Mouse (Mus musculus): ENCODE results near the gene Isl1. TPM values are rescaled to one million over a fixed set of nuclear protein-coding genes. Genes with fewer than 3 reads are reported as not detected.

Gene Isl1
- polyA plus RNA-seq, 1 experiment from 2014 or later: 0.13 TPM

- 0 out of 2 replicates have a peak, but pooled peaks have one; percentile 21 for ATAC-seq (replicated peaks; ENCODE audit: low FRiP score, low read depth)
- TF ChIP-seq CTCF (IDR thresholded peaks at IDR 0.05; ENCODE audit: low read depth): no peak
- Histone ChIP-seq H3K27ac (no peak overlapping the region), H3K4me2 (ENCODE audit: low read length) (no peak overlapping the region), H3K27me3 (ENCODE audit: insufficient read depth, low read length) (peaks cover 88% of the 10 kb centered on the region), H3K36me3 (ENCODE audit: insufficient read depth, low read length) (no peaks in the 10 kb centered on the region), H3K9me3 (replicated peaks; ENCODE audit: low read length) (no peaks in the 10 kb centered on the region), H3K4me1 (replicated peaks; ENCODE audit: insufficient read depth, low read length) (no peaks in the 10 kb centered on the region), H3K9ac (ENCODE audit: low read depth, low read length) (no peak overlapping the region), H3K4me3 (replicated peaks; ENCODE audit: low read depth, low read length) (no peak overlapping the region)
- DNase-seq (ENCODE audit: low spot score): no peak
- WGBS: 2% methylated on average over 33 of the region's 33 CpGs
Measured at GRCm38 (mm10) chr13:116297048-116297811, 12.3 kb downstream of the Isl1 start.

GRCm38 (mm10) chr13:116295401-116295800 lies 14.1 kb downstream of the Isl1 start:
- Histone ChIP-seq H3K9ac (ENCODE audit: low read depth, low read length) (no peak overlapping the region), H3K9me3 (replicated peaks; ENCODE audit: low read length) (no peaks in the 10 kb centered on the region), H3K4me3 (replicated peaks; ENCODE audit: low read depth, low read length) (no peak overlapping the region), H3K4me2 (ENCODE audit: low read length) (no peak overlapping the region), H3K27ac (no peak overlapping the region), H3K36me3 (ENCODE audit: insufficient read depth, low read length) (no peaks in the 10 kb centered on the region), H3K27me3 (ENCODE audit: insufficient read depth, low read length) (peaks cover 77% of the 10 kb centered on the region), H3K4me1 (replicated peaks; ENCODE audit: insufficient read depth, low read length) (no peaks in the 10 kb centered on the region)
- no peak for TF ChIP-seq CTCF (IDR thresholded peaks at IDR 0.05; ENCODE audit: low read depth)
- ATAC-seq (replicated peaks; ENCODE audit: low FRiP score, low read depth): no peak
- WGBS: 29% methylated on average over 4 of the region's 4 CpGs
- DNase-seq (ENCODE audit: low spot score): no peak

- DNase-seq (ENCODE audit: low spot score) (no peak), ATAC-seq (replicated peaks; ENCODE audit: low FRiP score, low read depth) (no peak)
- TF ChIP-seq CTCF (IDR thresholded peaks at IDR 0.05; ENCODE audit: low read depth): no peak
- H3K4me2 ChIP-seq (ENCODE audit: low read length): no peak overlapping the region
- H3K36me3 ChIP-seq (ENCODE audit: insufficient read depth, low read length): no peaks in the 10 kb centered on the region
- no peaks in the 10 kb centered on the region for H3K4me1 ChIP-seq (replicated peaks; ENCODE audit: insufficient read depth, low read length)
- 14% methylated on average over 6 of the region's 6 CpGs for WGBS
- H3K9ac ChIP-seq (ENCODE audit: low read depth, low read length): no peak overlapping the region
- H3K9me3 ChIP-seq (replicated peaks; ENCODE audit: low read length): no peaks in the 10 kb centered on the region
- no peak overlapping the region for H3K27ac ChIP-seq
- H3K27me3 ChIP-seq (ENCODE audit: insufficient read depth, low read length): peaks cover 70% of the 10 kb centered on the region
- H3K4me3 ChIP-seq (replicated peaks; ENCODE audit: low read depth, low read length): no peak overlapping the region
Measured at GRCm38 (mm10) chr13:116294734-116295133, 14.8 kb downstream of the Isl1 start.

GRCm38 (mm10) chr13:116294151-116294461 lies 15.4 kb downstream of the Isl1 start:
- TF ChIP-seq CTCF (IDR thresholded peaks at IDR 0.05; ENCODE audit: low read depth): no peak
- H3K4me1 ChIP-seq (replicated peaks; ENCODE audit: insufficient read depth, low read length): no peaks in the 10 kb centered on the region
- no peak overlapping the region for H3K9ac ChIP-seq (ENCODE audit: low read depth, low read length)
- under 1% methylated on average over 11 of the region's 11 CpGs for WGBS
- DNase-seq (ENCODE audit: low spot score): no peak
- H3K27ac ChIP-seq: no peak overlapping the region
- no peak overlapping the region for H3K4me3 ChIP-seq (replicated peaks; ENCODE audit: low read depth, low read length)
- no peak for ATAC-seq (replicated peaks; ENCODE audit: low FRiP score, low read depth)
- H3K9me3 ChIP-seq (replicated peaks; ENCODE audit: low read length): no peaks in the 10 kb centered on the region
- H3K27me3 ChIP-seq (ENCODE audit: insufficient read depth, low read length): peaks cover 64% of the 10 kb centered on the region
- no peak overlapping the region for H3K4me2 ChIP-seq (ENCODE audit: low read length)
- H3K36me3 ChIP-seq (ENCODE audit: insufficient read depth, low read length): no peaks in the 10 kb centered on the region

- Histone ChIP-seq H3K4me2 (ENCODE audit: low read length) (no peak overlapping the region), H3K4me1 (replicated peaks; ENCODE audit: insufficient read depth, low read length) (no peaks in the 10 kb centered on the region), H3K9me3 (replicated peaks; ENCODE audit: low read length) (no peaks in the 10 kb centered on the region), H3K9ac (ENCODE audit: low read depth, low read length) (no peak overlapping the region), H3K36me3 (ENCODE audit: insufficient read depth, low read length) (no peaks in the 10 kb centered on the region), H3K27ac (no peak overlapping the region), H3K27me3 (ENCODE audit: insufficient read depth, low read length) (peaks cover 58% of the 10 kb centered on the region), H3K4me3 (replicated peaks; ENCODE audit: low read depth, low read length) (no peak overlapping the region)
- WGBS: 5% methylated on average over 27 of the region's 27 CpGs
- TF ChIP-seq CTCF (IDR thresholded peaks at IDR 0.05; ENCODE audit: low read depth): no peak
- ATAC-seq (replicated peaks; ENCODE audit: low FRiP score, low read depth) (no peak), DNase-seq (ENCODE audit: low spot score) (no peak)
Measured at GRCm38 (mm10) chr13:116293301-116294150, 16.0 kb downstream of the Isl1 start.

- no peak for DNase-seq (ENCODE audit: low spot score)
- Histone ChIP-seq H3K36me3 (ENCODE audit: insufficient read depth, low read length) (no peaks in the 10 kb centered on the region), H3K9me3 (replicated peaks; ENCODE audit: low read length) (no peaks in the 10 kb centered on the region), H3K4me3 (replicated peaks; ENCODE audit: low read depth, low read length) (no peak overlapping the region), H3K27ac (no peak overlapping the region), H3K9ac (ENCODE audit: low read depth, low read length) (no peak overlapping the region), H3K27me3 (ENCODE audit: insufficient read depth, low read length) (peaks cover 23% of the 10 kb centered on the region), H3K4me2 (ENCODE audit: low read length) (no peak overlapping the region), H3K4me1 (replicated peaks; ENCODE audit: insufficient read depth, low read length) (no peaks in the 10 kb centered on the region)
- ATAC-seq (replicated peaks; ENCODE audit: low FRiP score, low read depth): no peak
- 86% methylated on average over 1 of the region's 1 CpGs for WGBS
- TF ChIP-seq CTCF (IDR thresholded peaks at IDR 0.05; ENCODE audit: low read depth): no peak
Measured at GRCm38 (mm10) chr13:116289655-116290054, 19.8 kb downstream of the Isl1 start.

All from kidney, postnatal 0 days (tissue).